In genomic region chr19:45438928-45439846, GRCm38 (mm10) we compare ENCODE assay signal across 10 mouse cellular contexts.
A peak's percentile ranks its signal among the peaks of the same experiment; 100 is the strongest.
DNase-seq lines count a peak whose midpoint lies in the region; ATAC-seq and TF ChIP-seq lines count a peak whose summit lies in the region.
"Had no signal": no experiment of that assay in that cellular context is flagged by ENCODE, and none has a peak within 500 bp of the region (broad histone marks: within the 10 kb centered on the region; RNA-seq: fewer than 3 reads in every experiment).

No protein-coding gene starts in this region.

- no peak overlapping the region for H3K4me2 ChIP-seq in hindbrain, embryonic 14.5 days (replicated peaks)

- peak; percentile 35 for TF ChIP-seq CTCF in kidney, adult 2 months (conservative IDR thresholded peaks at IDR 0.05; ENCODE audit: insufficient read depth, insufficient read length, low read depth, low read length)

- no peak for TF ChIP-seq POLR2A in kidney, adult 2 months (IDR thresholded peaks at IDR 0.05; ENCODE audit: low read depth, low read length)

- no peak overlapping the region for H3K27ac ChIP-seq in kidney, adult 2 months (ENCODE audit: insufficient read depth, low read depth, low read length)
- H3K27ac ChIP-seq in hindbrain, embryonic 14.5 days: peak overlapping the region; percentile 38; the same call in 1 of the 2 replicates

- WGBS in kidney, adult 2 months: 61% methylated on average over 6 of the region's 6 CpGs
- WGBS in hindbrain, embryonic 14.5 days: 54% methylated on average over 6 of the region's 6 CpGs

- no peaks in the 10 kb centered on the region for H3K36me3 ChIP-seq in kidney, adult 2 months (ENCODE audit: control insufficient read depth, insufficient read depth, low read length)
- H3K36me3 ChIP-seq in hindbrain, embryonic 14.5 days (replicated peaks; ENCODE audit: control insufficient read depth, insufficient read depth): no peaks in the 10 kb centered on the region

- no peak overlapping the region for H3K4me3 ChIP-seq in kidney, adult 2 months (ENCODE audit: insufficient read depth, low read depth, low read length)
- no peak overlapping the region for H3K4me3 ChIP-seq in hindbrain, embryonic 14.5 days (replicated peaks; ENCODE audit: low read length)
- H3K4me3 ChIP-seq: megakaryocyte, embryonic 14.5 days had no signal

- no peak overlapping the region for H3K9ac ChIP-seq in hindbrain, embryonic 14.5 days

- H3K9me3 ChIP-seq in hindbrain, embryonic 14.5 days (ENCODE audit: control insufficient read depth, low read length): no peaks in the 10 kb centered on the region
- H3K9me3 ChIP-seq: megakaryocyte, embryonic 14.5 days had no signal

- 0 out of 2 replicates have a peak, but pooled peaks cover 4% of the 10 kb centered on the region for H3K4me1 ChIP-seq in kidney, adult 2 months (ENCODE audit: control insufficient read depth, insufficient read depth, low read length)
- peaks cover 35% of the 10 kb centered on the region for H3K4me1 ChIP-seq in hindbrain, embryonic 14.5 days (replicated peaks; ENCODE audit: control insufficient read depth, insufficient read depth, low read length)
- H3K4me1 ChIP-seq: megakaryocyte, embryonic 14.5 days had no signal

- DNase-seq in kidney, adult 2 months: no peak
- DNase-seq in kidney, adult 18-20 months: no peak
- DNase-seq in 3T3-L1 (ENCODE audit: low read depth, low spot score) (peak; percentile 51), A20 (ENCODE audit: low read depth, low spot score) (peak; percentile 31)
- no peak for DNase-seq in hindbrain, embryonic 14.5 days (ENCODE audit: low spot score)
- DNase-seq in urinary bladder, postnatal 25 days (ENCODE audit: low spot score): no peak
- DNase-seq in frontal cortex, postnatal 14 days (ENCODE audit: low spot score in 2 of 2): no peak
- DNase-seq in layer of hippocampus, adult 18-20 months (ENCODE audit: low spot score in 2 of 2): no peak
- DNase-seq: left cerebral cortex, postnatal 4 days had no signal

- H3K27me3 ChIP-seq in kidney, adult 2 months (replicated peaks; ENCODE audit: control insufficient read depth, insufficient read depth, low read length): no peaks in the 10 kb centered on the region
- H3K27me3 ChIP-seq in hindbrain, embryonic 14.5 days (ENCODE audit: control insufficient read depth, insufficient read depth, low read length): no peaks in the 10 kb centered on the region
- H3K27me3 ChIP-seq: megakaryocyte, embryonic 14.5 days had no signal

- no peak for ATAC-seq in hindbrain, embryonic 14.5 days (ENCODE audit: low FRiP score)

Comparison
In these comparisons a context has a peak if more than half of its experiments do, and no peak if none do; other contexts are left out.
1. DNase-seq: peak in 3T3-L1 (single experiment) and A20 (single experiment); none in kidney, adult 2 months (single experiment), kidney, adult 18-20 months (single experiment), hindbrain, embryonic 14.5 days (single experiment), urinary bladder, postnatal 25 days (single experiment), frontal cortex, postnatal 14 days (0 of 2) and layer of hippocampus, adult 18-20 months (0 of 2).